Mouse (Mus musculus) neural tube, embryonic 11.5 days (tissue): ENCODE measurements around the gene Twf2. TPM values are rescaled to one million over a fixed set of nuclear protein-coding genes. Genes with fewer than 3 reads are reported as not detected.

ENCODE experiments used
- ATAC-seq: fragments of 200-750 bp; cut with Nextera tagmentation; 2 replicates; pipeline ENCODE4 v1.8.0; 2017; ENCODE audit warnings: moderate number of reproducible peaks, mild to moderate bottlenecking, moderate TSS enrichment, moderate library complexity; ENCODE audit not compliant: insufficient read depth, low FRiP score, low TSS enrichment
- DNase-seq: peaks from one replicate; pipeline ENCODE4 v3.0.0-alpha.2; 2015; ENCODE audit warnings: low spot score
- H3K27ac ChIP-seq: fragments of 300-500 bp; sonication (generic); 2 replicates; pipeline ENCODE4 v1.5.1; 2014; ENCODE audit warnings: low read depth, mild to moderate bottlenecking, low read length
- H3K27me3 ChIP-seq: fragments of 300-500 bp; sonication (generic); 2 replicates; pipeline ENCODE4 v1.6.1; 2014; ENCODE audit warnings: mild to moderate bottlenecking, low read length, mixed read lengths; ENCODE audit not compliant: control insufficient read depth, insufficient read depth
- H3K36me3 ChIP-seq: fragments of 300-500 bp; sonication (generic); 2 replicates; pipeline ENCODE4 v1.6.1; 2014; ENCODE audit warnings: mild to moderate bottlenecking, low read length, moderate library complexity, mixed read lengths; ENCODE audit not compliant: control insufficient read depth, insufficient read depth
- H3K4me1 ChIP-seq: fragments of 300-500 bp; sonication (generic); 2 replicates; pipeline ENCODE4 v1.6.1; 2014; ENCODE audit warnings: low read length, mixed read lengths; ENCODE audit not compliant: control insufficient read depth, insufficient read depth
- H3K4me2 ChIP-seq: fragments of 300-500 bp; sonication (generic); 2 replicates; pipeline ENCODE4 v1.6.1; 2014; ENCODE audit warnings: low read depth, mild to moderate bottlenecking, moderate library complexity
- H3K4me3 ChIP-seq: fragments of 300-500 bp; sonication (generic); 2 replicates; pipeline ENCODE4 v1.5.1; 2014; ENCODE audit warnings: low read depth, low read length
- H3K9ac ChIP-seq: fragments of 300-500 bp; sonication (generic); 2 replicates; pipeline ENCODE4 v1.6.1; 2014; ENCODE audit warnings: mild to moderate bottlenecking, low read length
- H3K9me3 ChIP-seq: fragments of 300-500 bp; sonication (generic); 2 replicates; pipeline ENCODE4 v1.6.1; 2016; ENCODE audit warnings: low read length; ENCODE audit not compliant: control insufficient read depth
- WGBS: fragments of 180-500 bp; shearing (Covaris S2); extraction: QIAGEN DNeasy Blood & Tissue Kit; methylation state at CpG from one replicate; pipeline ENCODE4 v1.1.7; 2014; 5-methylcytosine and 5-hydroxymethylcytosine counted together
- polyA plus RNA-seq: library from polyadenylated mRNA; unstranded; fragments of >200 nt; fragmentation: Nextera tagmentation; extraction: Ambion mirVana; gene quantifications from 2 replicates; pipeline ENCODE4 v1.2.1, GENCODE M21; 2014

Twf2 gene
- polyA plus RNA-seq, 1 experiment from 2014 or later = 63.9 TPM

- Histone ChIP-seq H3K9ac (no peak overlapping the region), H3K4me1 (no peaks in the 10 kb centered on the region), H3K36me3 (peaks cover 20% of the 10 kb centered on the region), H3K27ac (no peak overlapping the region), H3K27me3 (no peaks in the 10 kb centered on the region), H3K4me2 (no peak overlapping the region), H3K9me3 (no peaks in the 10 kb centered on the region), H3K4me3 (no peak overlapping the region)
- DNase-seq (no peak), ATAC-seq (no peak)
- 69% methylated on average over 6 of the region's 6 CpGs for WGBS
Measured at GRCm38 (mm10) chr9:106233953-106234352, 31.0 kb downstream of the Twf2 start.

DNA sequence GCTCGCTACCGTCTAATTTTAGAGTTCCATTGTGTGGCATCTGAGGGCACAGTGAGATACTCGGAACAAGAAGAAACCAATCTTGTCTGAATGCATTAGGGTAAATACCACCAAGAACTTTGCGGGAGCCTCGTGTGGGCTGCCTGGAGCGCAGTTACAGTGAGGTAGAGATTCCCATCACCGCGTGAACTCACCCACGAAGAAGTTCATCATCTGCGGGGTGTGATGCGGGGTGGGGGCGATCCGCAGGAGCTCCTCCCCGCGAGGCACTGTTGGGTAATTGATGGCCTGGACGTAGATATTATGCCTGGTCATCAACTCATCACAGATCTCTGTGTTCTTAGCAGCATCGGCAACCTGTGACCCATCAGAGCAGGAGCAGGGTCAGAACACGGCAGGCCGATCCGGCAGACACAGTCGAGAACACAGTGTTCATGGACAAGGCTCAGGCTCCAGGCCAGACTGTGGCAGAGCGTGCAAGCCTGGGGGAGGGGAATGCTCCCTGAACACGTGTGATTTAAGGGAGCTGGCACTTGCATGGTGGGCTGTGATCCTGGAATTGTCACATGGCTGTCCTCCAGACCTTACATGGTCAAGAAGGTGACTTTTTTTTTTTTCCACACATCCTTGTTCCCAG lies 32.4 kb downstream of the Twf2 start:
- DNase-seq (no peak), ATAC-seq (no peak)
- no peak overlapping the region for H3K4me3 ChIP-seq
- no peak overlapping the region for H3K4me2 ChIP-seq
- WGBS = 89% methylated on average over 23 of the region's 23 CpGs
- peaks cover 20% of the 10 kb centered on the region for H3K36me3 ChIP-seq
- H3K4me1 ChIP-seq = no peaks in the 10 kb centered on the region
- no peaks in the 10 kb centered on the region for H3K27me3 ChIP-seq
- H3K27ac ChIP-seq = no peak overlapping the region
- H3K9ac ChIP-seq = no peak overlapping the region
- no peaks in the 10 kb centered on the region for H3K9me3 ChIP-seq

DNA sequence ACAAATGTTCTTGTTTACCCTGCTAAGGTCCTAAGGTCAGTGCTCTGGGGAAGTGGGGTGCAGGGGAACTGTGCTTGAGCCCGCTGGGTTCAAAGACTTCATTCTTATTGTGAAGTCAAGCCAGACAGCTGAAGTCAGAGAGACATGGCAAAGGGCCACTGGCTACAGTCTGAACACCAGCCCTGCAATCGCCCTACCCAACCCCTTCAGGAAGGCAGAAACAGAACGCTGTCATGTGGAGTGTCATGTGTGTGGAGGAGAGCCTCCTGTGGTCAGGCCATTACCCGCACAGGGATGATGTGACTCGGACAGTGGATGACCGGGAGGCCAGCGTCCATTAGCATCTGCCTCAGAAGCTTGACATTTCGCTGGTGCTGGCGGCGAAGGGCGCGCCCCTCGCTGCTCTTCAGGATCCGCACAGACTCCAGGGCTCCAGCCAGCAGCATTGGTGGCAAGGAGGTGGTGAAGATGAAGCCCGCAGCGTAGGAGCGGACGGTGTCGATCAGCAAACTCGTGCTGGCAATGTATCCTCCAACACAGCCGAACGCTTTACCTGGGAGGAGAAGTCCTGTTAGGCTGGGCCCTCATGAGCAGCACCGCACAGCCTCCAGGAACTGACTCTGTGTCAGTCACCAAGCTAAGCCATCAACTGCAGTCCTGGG lies 33.4 kb downstream of the Twf2 start:
- H3K27ac ChIP-seq = no peak overlapping the region
- H3K27me3 ChIP-seq = no peaks in the 10 kb centered on the region
- H3K4me2 ChIP-seq = no peak overlapping the region
- H3K4me1 ChIP-seq = no peaks in the 10 kb centered on the region
- ATAC-seq (no peak), DNase-seq (no peak)
- peaks cover 22% of the 10 kb centered on the region for H3K36me3 ChIP-seq
- no peak overlapping the region for H3K9ac ChIP-seq
- no peaks in the 10 kb centered on the region for H3K9me3 ChIP-seq
- WGBS = 92% methylated on average over 23 of the region's 23 CpGs
- no peak overlapping the region for H3K4me3 ChIP-seq

DNA sequence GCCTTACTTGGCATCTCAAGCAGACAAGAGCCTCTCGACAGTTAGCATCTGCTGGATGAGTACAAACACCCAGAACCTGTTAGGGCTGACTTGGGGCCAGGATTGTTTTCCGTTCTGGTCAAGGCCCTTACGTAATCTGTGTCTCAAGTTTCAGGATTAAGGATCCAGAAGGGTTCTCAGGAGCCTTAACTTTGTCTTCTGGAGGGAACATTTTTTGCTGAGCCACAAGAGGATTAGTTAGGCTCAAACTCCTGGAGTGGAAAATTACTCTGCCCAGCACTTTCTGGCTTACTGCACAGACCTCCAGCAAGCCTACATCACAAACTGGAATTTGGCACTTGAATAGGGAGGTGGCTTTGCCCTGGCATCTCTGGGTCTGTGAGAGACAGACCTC lies 33.9 kb downstream of the Twf2 start:
- Histone ChIP-seq H3K27me3 (no peaks in the 10 kb centered on the region), H3K36me3 (peaks cover 25% of the 10 kb centered on the region), H3K4me3 (no peak overlapping the region), H3K27ac (no peak overlapping the region), H3K4me2 (no peak overlapping the region), H3K4me1 (no peaks in the 10 kb centered on the region), H3K9me3 (no peaks in the 10 kb centered on the region), H3K9ac (no peak overlapping the region)
- DNase-seq = no peak
- 81% methylated on average over 3 of the region's 3 CpGs for WGBS
- no peak for ATAC-seq

DNA sequence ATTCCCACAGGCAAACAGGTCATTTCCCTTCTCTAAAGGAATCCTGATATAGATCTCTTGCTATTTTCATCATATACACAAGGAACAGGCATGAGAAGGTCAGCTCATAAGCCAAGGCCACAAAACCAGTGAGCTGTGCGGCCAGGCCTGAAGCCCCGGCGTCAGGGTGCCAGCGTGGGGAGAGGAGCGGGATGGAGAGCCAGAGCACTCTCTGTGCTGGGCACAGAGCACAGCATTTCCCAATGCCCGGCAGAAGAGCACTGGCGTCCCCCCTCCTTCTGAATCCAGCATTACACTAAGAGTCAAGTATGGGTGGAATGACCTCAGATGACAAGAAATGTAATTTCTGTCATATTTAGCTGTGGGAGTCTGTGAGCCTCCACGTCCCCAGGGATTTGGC lies 34.5 kb downstream of the Twf2 start:
- no peak overlapping the region for H3K9ac ChIP-seq
- no peaks in the 10 kb centered on the region for H3K9me3 ChIP-seq
- H3K36me3 ChIP-seq = peaks cover 25% of the 10 kb centered on the region
- H3K4me2 ChIP-seq = no peak overlapping the region
- DNase-seq (no peak), ATAC-seq (no peak)
- H3K4me1 ChIP-seq = no peaks in the 10 kb centered on the region
- H3K27ac ChIP-seq = no peak overlapping the region
- no peak overlapping the region for H3K4me3 ChIP-seq
- no peaks in the 10 kb centered on the region for H3K27me3 ChIP-seq
- 90% methylated on average over 8 of the region's 8 CpGs for WGBS

DNA sequence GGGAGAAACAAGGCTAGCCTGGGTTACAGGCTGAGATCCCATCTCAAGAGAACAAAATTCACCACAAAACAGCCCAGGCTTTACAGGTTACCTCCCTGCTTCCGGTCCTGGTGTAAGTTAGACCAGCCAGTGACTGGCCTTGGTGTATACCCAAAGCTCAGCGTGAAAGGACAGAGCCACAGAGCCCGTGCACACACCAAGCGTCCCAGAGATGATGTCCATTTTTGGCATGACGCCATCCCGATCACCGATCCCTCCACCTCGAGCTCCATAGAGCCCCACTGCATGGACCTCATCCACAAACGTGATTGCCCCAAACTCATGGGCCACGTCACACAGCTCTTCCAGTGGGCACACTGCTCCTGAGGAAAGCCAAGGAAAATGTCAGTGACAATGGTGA lies 35.0 kb downstream of the Twf2 start:
- no peak overlapping the region for H3K9ac ChIP-seq
- no peak for ATAC-seq
- H3K36me3 ChIP-seq = peaks cover 27% of the 10 kb centered on the region
- no peak overlapping the region for H3K4me2 ChIP-seq
- no peak for DNase-seq
- no peak overlapping the region for H3K4me3 ChIP-seq
- no peaks in the 10 kb centered on the region for H3K27me3 ChIP-seq
- no peaks in the 10 kb centered on the region for H3K4me1 ChIP-seq
- H3K9me3 ChIP-seq = no peaks in the 10 kb centered on the region
- no peak overlapping the region for H3K27ac ChIP-seq
- WGBS = 94% methylated on average over 10 of the region's 10 CpGs

- Histone ChIP-seq H3K4me1 (peaks cover 2% of the 10 kb centered on the region; the same call in 1 of the 2 replicates), H3K4me3 (no peak overlapping the region), H3K27ac (no peak overlapping the region), H3K27me3 (no peaks in the 10 kb centered on the region), H3K9me3 (no peaks in the 10 kb centered on the region), H3K4me2 (no peak overlapping the region), H3K9ac (no peak overlapping the region), H3K36me3 (peaks cover 15% of the 10 kb centered on the region)
- WGBS = 88% methylated on average over 10 of the region's 10 CpGs
- no peak for DNase-seq
- no peak for ATAC-seq
Measured at GRCm38 (mm10) chr9:106241541-106242164, 38.7 kb downstream of the Twf2 start.

DNA sequence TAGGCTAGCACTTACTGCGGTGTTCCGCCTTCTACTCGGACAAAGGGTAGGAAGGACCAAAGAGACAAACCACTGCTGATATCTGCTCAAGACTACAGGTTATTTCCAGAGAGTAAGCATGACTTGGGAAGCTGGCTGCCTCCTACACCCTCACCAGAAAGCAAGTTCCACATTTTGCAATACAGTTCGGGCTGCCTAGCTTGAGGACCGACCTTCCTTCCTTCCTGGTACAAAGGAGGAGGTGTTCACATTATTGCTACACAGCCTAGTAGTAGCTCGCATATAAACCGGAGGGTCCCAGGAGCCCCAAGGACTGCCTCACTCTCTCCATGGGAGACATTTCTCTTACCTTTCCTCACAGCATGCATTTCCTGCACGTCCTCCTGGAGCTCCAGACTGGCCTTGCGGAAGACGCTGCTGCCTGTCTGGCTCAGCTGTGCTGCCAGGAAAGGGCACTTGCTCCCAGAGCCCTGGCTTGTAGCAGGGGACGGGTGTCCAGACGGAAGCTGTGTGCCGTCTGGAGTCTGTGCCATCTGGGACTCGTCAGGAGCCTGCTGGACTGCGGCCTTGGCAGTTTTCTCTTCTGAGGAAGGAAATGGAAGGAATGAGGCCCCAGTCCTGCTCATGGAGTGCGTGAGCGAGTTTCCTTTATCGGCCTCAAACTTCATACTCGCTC lies 40.0 kb downstream of the Twf2 start:
- Histone ChIP-seq H3K27me3 (no peaks in the 10 kb centered on the region), H3K36me3 (peaks cover 12% of the 10 kb centered on the region), H3K9ac (no peak overlapping the region), H3K4me3 (no peak overlapping the region), H3K4me1 (peaks cover 7% of the 10 kb centered on the region; the same call in 1 of the 2 replicates), H3K9me3 (no peaks in the 10 kb centered on the region), H3K4me2 (no peak overlapping the region), H3K27ac (no peak overlapping the region)
- WGBS = 79% methylated on average over 19 of the region's 19 CpGs
- DNase-seq = no peak
- ATAC-seq = no peak
